Comparison of ENCODE assay signal across 7 mouse cellular contexts in the genomic region with DNA sequence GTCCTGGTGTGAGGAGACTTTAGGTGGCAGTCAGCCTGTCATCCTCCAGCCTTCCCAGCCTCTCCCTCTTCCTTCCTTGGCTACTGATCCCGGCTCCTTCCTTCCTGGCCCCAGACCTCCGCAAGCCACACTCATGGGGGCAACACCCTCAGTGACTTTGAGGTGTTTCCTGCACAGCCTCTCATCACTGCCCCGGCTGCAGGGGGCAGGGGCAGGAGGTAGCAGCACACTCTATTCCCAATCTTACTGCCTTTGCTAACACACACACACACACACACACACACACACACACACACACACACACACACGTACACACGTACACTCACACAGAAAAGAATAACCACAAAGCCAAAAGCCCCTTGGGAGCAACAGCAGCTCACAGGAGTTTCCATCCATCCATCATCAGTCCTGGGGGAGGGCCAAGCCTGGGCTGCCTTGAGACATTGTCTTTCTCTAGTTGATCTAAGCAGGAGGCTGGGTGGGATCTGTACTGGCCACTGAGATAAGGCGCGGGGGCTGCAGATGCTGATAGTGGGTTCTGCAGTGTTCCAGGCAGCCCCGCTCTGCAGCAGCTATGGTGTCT. TPM values are rescaled to one million over a fixed set of nuclear protein-coding genes. Genes with fewer than 3 reads are reported as not detected.
A peak's percentile ranks its signal among the peaks of the same experiment; 100 is the strongest.
DNase-seq lines count a peak whose midpoint lies in the region; ATAC-seq and TF ChIP-seq lines count a peak whose summit lies in the region.

No protein-coding gene starts in this region.

- H3K9me3 ChIP-seq in stomach, embryonic 15.5 days: no peaks in the 10 kb centered on the region
- no peaks in the 10 kb centered on the region for H3K9me3 ChIP-seq in stomach, postnatal 0 days (ENCODE audit: control insufficient read depth, low read length)
- no peaks in the 10 kb centered on the region for H3K9me3 ChIP-seq in forebrain, postnatal 0 days (ENCODE audit: low read length)

- no peaks in the 10 kb centered on the region for H3K36me3 ChIP-seq in stomach, embryonic 15.5 days
- H3K36me3 ChIP-seq in stomach, postnatal 0 days (ENCODE audit: control insufficient read depth, insufficient read depth, low read length): no peaks in the 10 kb centered on the region
- no peaks in the 10 kb centered on the region for H3K36me3 ChIP-seq in forebrain, postnatal 0 days (ENCODE audit: insufficient read depth)
- no peaks in the 10 kb centered on the region for H3K36me3 ChIP-seq in thymus, adult 2 months (ENCODE audit: control insufficient read depth, insufficient read depth, low read length)

- peak; percentile 67; the same call in 1 of the 2 replicates for ATAC-seq in stomach, embryonic 15.5 days (ENCODE audit: insufficient read depth, low FRiP score, low read depth)
- ATAC-seq in stomach, postnatal 0 days (ENCODE audit: low FRiP score, low TSS enrichment): no peak
- ATAC-seq in forebrain, postnatal 0 days: no peak

- peaks cover 25% of the 10 kb centered on the region for H3K4me1 ChIP-seq in stomach, embryonic 15.5 days
- peaks cover 8% of the 10 kb centered on the region for H3K4me1 ChIP-seq in stomach, postnatal 0 days (replicated peaks; ENCODE audit: control insufficient read depth, insufficient read depth)
- H3K4me1 ChIP-seq in forebrain, postnatal 0 days (ENCODE audit: insufficient read depth): peaks cover 7% of the 10 kb centered on the region; the same call in 1 of the 2 replicates
- H3K4me1 ChIP-seq in thymus, adult 2 months (replicated peaks; ENCODE audit: control insufficient read depth, insufficient read depth, low read length): no peaks in the 10 kb centered on the region

- TF ChIP-seq EP300 in stomach, postnatal 0 days (optimal IDR thresholded peaks at IDR 0.05): no peak

- H3K4me2 ChIP-seq in stomach, embryonic 15.5 days: 0 out of 2 replicates have a peak overlapping the region, but pooled peaks have one; percentile 13
- no peak overlapping the region for H3K4me2 ChIP-seq in stomach, postnatal 0 days (replicated peaks; ENCODE audit: low read depth)
- H3K4me2 ChIP-seq in forebrain, postnatal 0 days (ENCODE audit: low read depth): no peak overlapping the region

- WGBS in stomach, embryonic 15.5 days: 27% methylated on average over 8 of the region's 8 CpGs
- 50% methylated on average over 8 of the region's 8 CpGs for WGBS in stomach, postnatal 0 days
- 53% methylated on average over 8 of the region's 8 CpGs for WGBS in forebrain, postnatal 0 days
- WGBS in thymus, adult 2 months: 61% methylated on average over 8 of the region's 8 CpGs

- H3K27me3 ChIP-seq in stomach, embryonic 15.5 days (replicated peaks): peaks cover 13% of the 10 kb centered on the region
- no peaks in the 10 kb centered on the region for H3K27me3 ChIP-seq in stomach, postnatal 0 days (ENCODE audit: control insufficient read depth, insufficient read depth, low read length)
- H3K27me3 ChIP-seq in forebrain, postnatal 0 days (ENCODE audit: insufficient read depth, low read length): peaks cover 11% of the 10 kb centered on the region
- H3K27me3 ChIP-seq in thymus, adult 2 months (ENCODE audit: control insufficient read depth, insufficient read depth, low read length): peaks cover 4% of the 10 kb centered on the region; the same call in 1 of the 2 replicates

- H3K9ac ChIP-seq in stomach, embryonic 15.5 days: no peak overlapping the region
- no peak overlapping the region for H3K9ac ChIP-seq in stomach, postnatal 0 days (ENCODE audit: low read length)
- no peak overlapping the region for H3K9ac ChIP-seq in forebrain, postnatal 0 days

- no peak for TF ChIP-seq POLR2A in thymus, adult 2 months (IDR thresholded peaks at IDR 0.05; ENCODE audit: control insufficient read depth, extremely low read depth, insufficient read depth, low read length, poor library complexity)

- no peak for TF ChIP-seq CTCF in stomach, postnatal 0 days (IDR thresholded peaks at IDR 0.05; ENCODE audit: low read depth)
- TF ChIP-seq CTCF in forebrain, postnatal 0 days (IDR thresholded peaks at IDR 0.05; ENCODE audit: low read depth): no peak
- no peak for TF ChIP-seq CTCF in thymus, adult 2 months (IDR thresholded peaks at IDR 0.05; ENCODE audit: borderline replicate concordance, control insufficient read depth, extremely low read depth, insufficient read depth, low read length, poor library complexity)

- no peak overlapping the region for H3K27ac ChIP-seq in stomach, embryonic 15.5 days
- no peak overlapping the region for H3K27ac ChIP-seq in stomach, postnatal 0 days (replicated peaks)
- peak overlapping the region; percentile 15; the same call in 1 of the 2 replicates for H3K27ac ChIP-seq in forebrain, postnatal 0 days (ENCODE audit: low read depth, low read length)
- no peak overlapping the region for H3K27ac ChIP-seq in thymus, adult 2 months (ENCODE audit: control insufficient read depth, insufficient read depth, low read length)

- DNase-seq in stomach, postnatal 0 days (ENCODE audit: low spot score): no peak
- no peak for DNase-seq in forebrain, postnatal 0 days
- peak; percentile 63 to 76 for DNase-seq in kidney, postnatal 4 days
- DNase-seq in thymus, adult 2 months: no peak
- DNase-seq in urinary bladder, postnatal 25 days (ENCODE audit: low spot score): no peak
- DNase-seq in Muller cell, postnatal 12 days (ENCODE audit: inconsistent ontology term): no peak

- no peak overlapping the region for H3K4me3 ChIP-seq in stomach, embryonic 15.5 days (replicated peaks)
- H3K4me3 ChIP-seq in stomach, postnatal 0 days (ENCODE audit: low read depth, low read length): no peak overlapping the region
- H3K4me3 ChIP-seq in forebrain, postnatal 0 days (ENCODE audit: low read depth, low read length): no peak overlapping the region
- H3K4me3 ChIP-seq in thymus, adult 2 months (ENCODE audit: control insufficient read depth, insufficient read depth, low read length): no peak overlapping the region

RNA-seq across cellular contexts. Expression of a gene that starts 7.4 kb away (rescaled TPM):
- polyA plus RNA-seq in stomach, embryonic 15.5 days (2015; fragmentation: Nextera tagmentation; extraction: Ambion mirVana): 8.5 and 13.5 TPM in 2 replicates
- polyA plus RNA-seq in stomach, postnatal 0 days (2015; fragmentation: Nextera tagmentation; extraction: Ambion mirVana): 14.5 and 15.6 TPM in 2 replicates
- total RNA-seq in forebrain, postnatal 0 days (2014; rRNA removed): 1.0 and 4.8 TPM in 2 replicates
- polyA plus RNA-seq in forebrain, postnatal 0 days (2015; fragmentation: Nextera tagmentation; extraction: Ambion mirVana): 0.33 and 1.2 TPM in 2 replicates
- polyA plus RNA-seq in thymus, adult 2 months (2012; rRNA removed): 18.9 and 27.9 TPM in 2 replicates

RNA-seq across cellular contexts. Expression of a gene that starts 18.0 kb away (rescaled TPM):
- polyA plus RNA-seq in stomach, embryonic 15.5 days (2015; fragmentation: Nextera tagmentation; extraction: Ambion mirVana): 8.5 and 8.7 TPM in 2 replicates
- 7.3 and 8.6 TPM in 2 replicates for polyA plus RNA-seq in stomach, postnatal 0 days (2015; fragmentation: Nextera tagmentation; extraction: Ambion mirVana)
- 2.1 TPM in 2 replicates for total RNA-seq in forebrain, postnatal 0 days (2014; rRNA removed)
- polyA plus RNA-seq in forebrain, postnatal 0 days (2015; fragmentation: Nextera tagmentation; extraction: Ambion mirVana): 1.5 and 2.0 TPM in 2 replicates
- polyA plus RNA-seq in thymus, adult 2 months (2012; rRNA removed): 31.0 and 41.5 TPM in 2 replicates

RNA-seq across cellular contexts. Expression of a gene that starts 28.2 kb away (rescaled TPM):
- polyA plus RNA-seq in stomach, embryonic 15.5 days (2015; fragmentation: Nextera tagmentation; extraction: Ambion mirVana): 1.4 and 1.7 TPM in 2 replicates
- polyA plus RNA-seq in stomach, postnatal 0 days (2015; fragmentation: Nextera tagmentation; extraction: Ambion mirVana): 2.2 TPM in 2 replicates
- total RNA-seq in forebrain, postnatal 0 days (2014; rRNA removed): 3.7 and 4.4 TPM in 2 replicates
- polyA plus RNA-seq in forebrain, postnatal 0 days (2015; fragmentation: Nextera tagmentation; extraction: Ambion mirVana): 10.5 and 12.9 TPM in 2 replicates
- polyA plus RNA-seq in thymus, adult 2 months (2012; rRNA removed): 1.4 and 1.9 TPM in 2 replicates

RNA-seq across cellular contexts. Expression of a gene that starts 50.8 kb away (rescaled TPM):
- 25.4 and 30.3 TPM in 2 replicates for polyA plus RNA-seq in stomach, embryonic 15.5 days (2015; fragmentation: Nextera tagmentation; extraction: Ambion mirVana)
- polyA plus RNA-seq in stomach, postnatal 0 days (2015; fragmentation: Nextera tagmentation; extraction: Ambion mirVana): 12.5 and 14.4 TPM in 2 replicates
- 5.1 and 5.4 TPM in 2 replicates for total RNA-seq in forebrain, postnatal 0 days (2014; rRNA removed)
- 3.7 and 5.2 TPM in 2 replicates for polyA plus RNA-seq in forebrain, postnatal 0 days (2015; fragmentation: Nextera tagmentation; extraction: Ambion mirVana)
- polyA plus RNA-seq in thymus, adult 2 months (2012; rRNA removed): 1.4 and 1.8 TPM in 2 replicates

RNA-seq across cellular contexts. Expression of a gene that starts 57.3 kb away (rescaled TPM):
- 32.5 and 34.2 TPM in 2 replicates for polyA plus RNA-seq in stomach, embryonic 15.5 days (2015; fragmentation: Nextera tagmentation; extraction: Ambion mirVana)
- polyA plus RNA-seq in stomach, postnatal 0 days (2015; fragmentation: Nextera tagmentation; extraction: Ambion mirVana): 18.6 and 18.7 TPM in 2 replicates
- 113 and 139 TPM in 2 replicates for total RNA-seq in forebrain, postnatal 0 days (2014; rRNA removed)
- 28.0 and 31.1 TPM in 2 replicates for polyA plus RNA-seq in forebrain, postnatal 0 days (2015; fragmentation: Nextera tagmentation; extraction: Ambion mirVana)
- 59.2 and 62.1 TPM in 2 replicates for polyA plus RNA-seq in thymus, adult 2 months (2012; rRNA removed)

Comparison
In these comparisons a context has a peak if more than half of its experiments do, and no peak if none do; other contexts are left out.
1. DNase-seq: peak in kidney, postnatal 4 days (2 of 2); none in stomach, postnatal 0 days (single experiment), forebrain, postnatal 0 days (single experiment), thymus, adult 2 months (single experiment), urinary bladder, postnatal 25 days (single experiment) and Muller cell, postnatal 12 days (single experiment).